Mouse (Mus musculus) cerebellum, postnatal 10 days (tissue): ENCODE measurements around the gene Syn2.

Experiments
- DNase-seq, 2 experiments: peaks; one replicate each; pipeline ENCODE4 v3.0.0; 2021; ENCODE audit warnings: mixed read lengths in 2 of 2

Gene Syn2

GRCm38 (mm10) chr6:115134501-115135331 lies at the start of gene Syn2:
Gene Syn2 (plus strand): TSS chr6:115134902.
- DNase-seq: peak; percentile 98

- peak; percentile 85 to 86 for DNase-seq
These were observed 49.3 kb upstream of the Syn2 start for GRCm38 (mm10) chr6:115085274-115085841.

- DNase-seq: no peak
These were observed 46.2 kb upstream of the Syn2 start for GRCm38 (mm10) chr6:115088314-115089106.

GRCm38 (mm10) chr6:115091737-115092136 lies 43.0 kb upstream of the Syn2 start:
- no peak for DNase-seq

- DNase-seq: no peak
These were observed 32.2 kb upstream of the Syn2 start for GRCm38 (mm10) chr6:115102542-115102941.

- DNase-seq: no peak
These were observed 23.3 kb upstream of the Syn2 start for GRCm38 (mm10) chr6:115111426-115111825.

- peak in 1 of 2 experiments; percentile 28 for DNase-seq
These were observed 12.5 kb upstream of the Syn2 start for GRCm38 (mm10) chr6:115122181-115122580.

- DNase-seq: peak; percentile 65 to 78
These were observed 11.2 kb upstream of the Syn2 start for GRCm38 (mm10) chr6:115123262-115124201.

- DNase-seq: peak; percentile 97
These were observed 9.9 kb upstream of the Syn2 start for GRCm38 (mm10) chr6:115124675-115125357.

- DNase-seq: no peak
These were observed 9.4 kb upstream of the Syn2 start for GRCm38 (mm10) chr6:115125358-115125720.

- DNase-seq: peak; percentile 76 to 78
These were observed 8.4 kb upstream of the Syn2 start for GRCm38 (mm10) chr6:115126232-115126785.

- peak in 1 of 2 experiments; percentile 23 for DNase-seq
These were observed 7.9 kb upstream of the Syn2 start for GRCm38 (mm10) chr6:115126851-115127250.

- DNase-seq: peak; percentile 37 to 48
These were observed 7.4 kb upstream of the Syn2 start for GRCm38 (mm10) chr6:115127255-115127824.

GRCm38 (mm10) chr6:115135332-115135649 lies 589 bp downstream of the Syn2 start:
- DNase-seq: no peak

- no peak for DNase-seq
These were observed 1.5 kb downstream of the Syn2 start for GRCm38 (mm10) chr6:115136156-115136555.

- DNase-seq: no peak
These were observed 6.7 kb downstream of the Syn2 start for GRCm38 (mm10) chr6:115141446-115141845.

- no peak for DNase-seq
These were observed 26.5 kb downstream of the Syn2 start for GRCm38 (mm10) chr6:115161175-115161574.

- no peak for DNase-seq
These were observed 31.3 kb downstream of the Syn2 start for GRCm38 (mm10) chr6:115165863-115166470.

- peak; percentile 80 to 84 for DNase-seq
These were observed 34.2 kb downstream of the Syn2 start for GRCm38 (mm10) chr6:115168921-115169320.

- no peak for DNase-seq
These were observed 34.8 kb downstream of the Syn2 start for GRCm38 (mm10) chr6:115169518-115169917.

GRCm38 (mm10) chr6:115174845-115175244 lies 40.1 kb downstream of the Syn2 start:
- peak; percentile 41 to 60 for DNase-seq
